Mouse (Mus musculus): ENCODE data around the gene Vmn2r51.
"Not testable (repeated sequence)": the region's sequence is repeated elsewhere in the genome, so short reads cannot be mapped to it uniquely, and the experiment has no call there.

Gene Vmn2r51

DNA sequence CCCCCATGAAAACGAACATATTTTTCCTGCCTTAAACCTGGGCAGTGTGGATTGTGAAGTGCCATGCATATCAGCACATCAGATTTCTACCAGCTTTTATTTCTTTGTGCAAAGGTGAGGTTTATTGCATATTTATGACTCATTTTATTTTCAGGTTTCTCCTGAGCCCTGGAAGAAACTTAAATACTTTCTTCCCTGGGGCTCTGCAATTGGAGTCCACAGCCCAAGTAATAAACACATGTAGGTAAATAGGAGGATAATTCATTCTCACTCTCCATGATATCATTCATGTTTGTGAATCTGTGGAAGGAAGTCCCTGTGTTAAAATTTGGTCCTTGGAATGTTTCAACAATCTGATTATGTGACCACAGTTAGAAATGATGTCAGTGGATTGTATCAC lies at the start of gene Vmn2r51:
Gene Vmn2r51 (minus strand): TSS at position 101 of the 400 bp plus-strand sequence.
- DNase-seq: not testable (repeated sequence)

DNA sequence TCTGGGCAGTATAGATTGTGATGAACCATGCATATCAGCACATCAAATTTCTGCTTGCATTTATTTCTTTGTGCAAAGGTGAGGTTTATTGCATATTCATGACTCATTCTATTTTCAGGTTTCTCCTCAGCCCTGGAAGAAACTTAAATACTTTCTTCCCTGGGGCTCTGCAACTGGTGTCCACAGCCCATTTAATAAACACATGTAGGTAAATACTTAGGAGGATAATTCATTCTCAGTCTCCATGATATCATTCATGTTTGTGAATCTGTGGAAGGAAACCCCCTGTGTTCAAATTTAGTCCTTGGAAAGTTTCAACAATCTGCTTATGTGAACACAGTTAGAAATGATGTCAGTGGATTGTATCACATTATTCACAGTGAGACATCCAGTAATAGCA lies 52.3 kb downstream of the Vmn2r51 start, which contains the start of gene Vmn2r50:
Gene Vmn2r50 (minus strand): TSS at position 101 of the 400 bp plus-strand sequence.
- not testable (repeated sequence) for DNase-seq

All from right cerebral cortex, postnatal 4 days (tissue).